Mouse (Mus musculus): ENCODE data around the gene Pdgfra.

- TF ChIP-seq CTCF (IDR thresholded peaks at IDR 0.05; ENCODE audit: borderline replicate concordance, extremely low read depth, insufficient read depth, insufficient read length) (no peak), POLR2A (IDR thresholded peaks at IDR 0.05; ENCODE audit: borderline replicate concordance, extremely low read depth, insufficient read depth, insufficient read length, poor library complexity, severe bottlenecking) (no peak)
Observed at GRCm38 (mm10) chr5:75134681-75135080, 17.4 kb upstream of the Pdgfra start.
